Mouse (Mus musculus): ENCODE measurements around the gene Hspbp1.

Hspbp1 gene

DNA sequence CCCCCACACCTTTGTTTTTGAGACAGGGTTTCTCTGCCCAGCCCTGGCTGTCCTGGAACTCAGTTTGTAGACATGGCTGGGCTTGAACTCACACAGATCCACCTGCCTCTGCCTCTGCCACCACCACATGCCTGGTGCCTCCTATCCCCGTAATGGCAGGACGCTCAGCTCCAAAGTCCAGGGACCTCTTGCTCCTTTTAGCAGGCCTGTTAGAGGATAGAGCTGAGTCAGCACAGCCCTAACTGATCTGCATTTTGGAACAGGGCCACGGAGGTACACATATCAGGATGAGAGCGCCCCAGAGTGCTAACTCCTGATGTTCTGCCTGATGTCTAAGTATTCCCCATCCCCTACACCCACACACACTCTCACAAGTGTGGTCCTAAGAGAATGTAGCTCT, 53.8 kb downstream of the Hspbp1 start, which contains the start of gene Tmem86b:
Tmem86b (minus strand) TSS at position 392 of the 400 bp plus-strand sequence.
- DNase-seq (ENCODE audit: low spot score): no peak

DNA sequence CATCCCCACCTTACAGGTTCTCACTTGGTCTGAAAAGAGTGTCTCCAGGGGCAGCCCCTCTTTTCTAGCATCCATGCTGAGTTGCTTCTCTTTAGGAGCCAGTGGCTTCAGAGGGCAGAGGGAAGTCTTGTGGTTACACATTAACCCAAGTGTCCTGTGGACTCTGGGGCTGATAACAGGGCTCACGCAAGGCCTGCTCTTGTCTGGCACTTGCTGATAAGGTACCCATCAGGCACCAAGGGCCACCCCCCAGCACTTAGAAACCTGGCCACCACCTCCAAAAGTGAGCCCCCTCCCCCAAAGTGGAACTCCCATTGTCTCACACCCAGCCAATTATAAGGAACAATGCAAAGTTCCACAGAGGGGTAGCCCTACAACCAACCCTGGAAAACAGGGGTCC, 54.7 kb downstream of the Hspbp1 start:
- DNase-seq (ENCODE audit: low spot score): no peak

DNA sequence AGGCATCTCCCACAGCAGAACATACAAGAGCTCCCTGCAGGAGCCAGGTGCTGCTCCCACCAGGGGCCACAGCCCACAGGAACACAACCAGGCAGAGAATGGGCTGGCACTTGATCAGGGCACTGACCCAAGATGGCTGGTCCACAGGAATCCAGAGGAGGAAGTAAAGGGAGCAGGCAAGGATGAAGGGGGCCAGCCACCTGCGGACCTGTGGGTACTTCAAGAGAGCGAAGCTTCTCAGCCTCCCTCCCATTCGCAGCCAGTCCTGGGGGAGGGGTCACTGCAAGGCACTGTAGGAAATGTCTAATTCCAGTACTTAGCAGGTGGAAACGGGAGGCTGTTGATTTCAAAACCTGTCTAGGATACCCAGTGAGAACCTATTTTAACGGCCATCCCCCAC, 55.3 kb downstream of the Hspbp1 start:
- no peak for DNase-seq (ENCODE audit: low spot score)

DNA sequence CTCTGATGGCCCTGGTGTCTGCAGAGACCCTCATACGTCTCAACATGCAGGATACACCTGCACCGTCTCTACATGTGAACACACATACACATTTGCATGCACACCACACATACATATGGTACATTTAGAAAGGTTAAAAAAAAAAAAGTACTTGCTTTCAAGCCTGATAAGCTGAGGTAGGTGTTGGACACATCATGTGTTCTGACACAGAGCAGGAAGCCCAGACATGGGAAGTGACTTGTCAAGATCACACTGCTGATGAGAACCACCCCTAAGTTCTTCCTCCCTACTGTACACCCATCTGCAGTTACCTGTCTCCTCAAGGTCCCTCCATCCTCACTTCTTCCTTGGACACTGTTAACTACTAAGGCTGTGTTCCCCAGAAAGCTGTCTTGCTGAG, 58.9 kb downstream of the Hspbp1 start:
- DNase-seq (ENCODE audit: low spot score): no peak

DNA sequence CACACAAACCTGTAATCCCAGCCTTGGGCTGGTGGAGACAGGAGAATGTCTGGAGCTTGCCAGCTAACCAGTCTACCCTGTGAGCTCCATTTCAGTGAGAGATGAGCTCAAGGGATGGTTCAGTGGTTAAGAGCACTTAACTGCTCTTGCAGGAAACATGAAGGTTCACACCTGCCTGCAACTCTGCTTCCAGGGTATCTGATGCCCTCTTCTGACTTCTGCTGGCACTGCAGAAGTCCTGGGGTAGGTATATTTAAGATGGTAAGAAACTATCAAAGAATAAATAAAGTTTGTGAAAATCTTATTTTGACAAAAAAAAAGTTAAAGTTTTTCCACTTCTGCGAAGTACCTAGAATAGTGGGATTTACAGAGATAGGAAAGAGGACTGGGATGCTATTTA, 60.5 kb downstream of the Hspbp1 start:
- DNase-seq (ENCODE audit: low spot score): no peak

DNA sequence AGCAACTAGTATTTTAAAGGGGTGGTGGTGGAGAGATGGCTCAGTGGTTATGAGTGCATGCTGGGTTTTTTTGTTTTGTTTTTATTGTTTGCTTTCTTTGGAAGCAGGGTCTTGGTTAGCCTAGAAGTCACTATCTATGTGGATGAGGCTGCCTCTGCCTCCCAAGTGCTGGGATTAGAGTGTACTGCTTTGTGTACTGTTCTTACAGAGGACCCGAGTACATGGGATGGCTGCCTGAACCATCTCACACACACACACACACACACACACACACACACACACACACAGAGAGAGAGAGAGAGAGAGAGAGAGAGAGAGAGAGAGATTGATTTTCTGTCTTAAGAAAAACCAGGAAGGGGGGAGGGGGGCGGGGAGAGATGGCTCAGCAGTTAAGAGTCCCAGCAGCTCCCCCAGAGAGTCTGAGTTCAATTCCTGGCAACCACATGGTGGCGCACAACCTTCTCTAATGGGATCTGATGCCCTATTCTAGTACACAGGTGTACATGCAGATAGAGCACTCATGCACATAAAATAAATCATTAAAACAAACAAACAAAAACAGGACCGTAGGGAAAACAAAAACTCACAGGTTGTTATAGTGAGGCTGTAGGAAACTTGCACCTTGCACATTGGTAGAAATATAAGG, 61.2 kb downstream of the Hspbp1 start:
- no peak for DNase-seq (ENCODE audit: low spot score)

DNA sequence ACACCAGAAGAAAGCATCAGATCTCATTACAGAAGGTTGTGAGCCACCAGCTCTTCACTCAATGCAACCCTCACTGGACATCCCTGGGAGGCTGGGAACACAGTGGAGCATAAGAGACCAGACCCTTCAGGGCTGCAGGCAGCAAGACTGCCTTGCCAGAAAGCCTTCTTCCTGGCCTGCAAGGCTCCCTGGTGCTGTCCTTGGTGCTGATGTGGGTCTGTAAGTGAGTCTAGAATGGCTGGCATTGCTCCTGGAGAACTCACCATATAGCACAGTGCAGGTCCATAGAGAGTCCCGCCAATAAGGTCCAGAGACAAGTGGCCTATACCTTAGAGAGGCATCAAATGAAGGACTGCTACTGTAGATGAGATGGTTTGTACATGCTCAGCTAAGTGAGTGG, 64.9 kb downstream of the Hspbp1 start:
- DNase-seq (ENCODE audit: low spot score): no peak

DNA sequence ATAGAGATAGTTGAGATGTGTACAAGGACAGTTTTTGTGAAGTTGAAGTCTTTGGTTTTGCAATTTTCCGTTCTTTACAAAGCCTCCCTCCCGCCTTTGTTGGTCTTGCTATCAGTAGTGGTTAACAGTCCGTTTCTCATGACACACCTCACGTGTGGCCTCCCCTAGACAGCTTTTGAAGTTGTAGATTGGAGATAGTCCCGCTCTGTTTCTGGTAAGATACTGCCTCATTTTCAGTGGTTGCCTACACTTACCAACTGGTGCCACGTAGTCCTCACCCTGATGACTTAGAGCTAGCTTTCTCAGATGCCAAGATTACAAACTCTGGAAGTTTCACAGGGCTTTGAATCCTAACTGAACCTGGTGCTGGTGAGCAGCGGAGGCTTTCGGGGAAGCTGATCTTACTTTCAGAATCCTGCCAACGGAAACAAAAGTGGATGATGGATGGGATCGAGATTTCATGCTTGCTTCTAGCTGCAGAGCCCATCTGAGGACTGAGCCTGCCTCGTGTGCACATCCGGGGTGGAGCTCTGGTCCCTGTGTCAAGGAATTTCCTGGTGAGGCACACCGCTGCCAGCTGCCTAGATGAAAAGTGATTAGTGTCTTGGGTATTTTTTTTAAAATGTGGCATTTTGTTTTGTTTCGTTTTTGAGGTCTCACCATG, 71.0 kb downstream of the Hspbp1 start:
- DNase-seq (ENCODE audit: low spot score): no peak

DNA sequence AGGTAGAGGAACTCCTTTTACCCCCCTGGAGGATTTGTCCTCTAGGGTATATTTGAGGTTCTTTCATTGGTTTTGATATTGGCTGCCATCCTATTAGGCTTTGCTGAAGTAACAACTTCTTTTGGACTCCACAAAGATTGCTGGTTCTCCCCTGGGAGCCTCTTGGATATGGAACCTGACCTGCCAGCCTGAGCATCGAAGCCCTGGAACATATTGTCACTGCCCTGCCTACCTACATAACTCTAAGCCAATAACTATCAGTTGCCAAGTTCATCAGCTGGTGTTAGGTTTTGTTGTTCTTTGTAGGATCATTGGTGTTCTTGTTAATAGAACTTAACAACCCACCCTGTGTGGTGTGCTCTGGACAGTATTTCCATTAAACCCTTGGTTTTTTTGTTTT, 71.9 kb downstream of the Hspbp1 start:
- no peak for DNase-seq (ENCODE audit: low spot score)

DNA sequence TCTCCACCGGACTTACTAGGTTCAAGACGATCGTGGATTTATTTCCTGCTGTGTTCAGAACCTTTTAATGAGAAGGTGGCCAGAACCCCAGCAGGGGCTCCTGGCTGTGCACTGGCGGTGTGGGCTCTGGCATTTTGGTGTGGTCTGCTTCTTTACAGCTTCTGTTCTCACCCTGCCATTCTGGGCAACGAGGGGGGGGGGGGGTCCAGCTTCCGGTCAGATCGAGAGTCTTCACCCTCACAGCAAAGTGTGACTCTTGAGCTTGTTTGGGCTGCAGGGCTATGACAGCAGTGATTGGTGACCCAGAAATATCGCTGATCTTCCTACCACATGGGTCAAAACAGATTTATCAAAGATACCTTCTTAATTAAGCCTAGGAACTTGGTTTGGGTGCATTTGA, 72.5 kb downstream of the Hspbp1 start:
- DNase-seq (ENCODE audit: low spot score): no peak

DNA sequence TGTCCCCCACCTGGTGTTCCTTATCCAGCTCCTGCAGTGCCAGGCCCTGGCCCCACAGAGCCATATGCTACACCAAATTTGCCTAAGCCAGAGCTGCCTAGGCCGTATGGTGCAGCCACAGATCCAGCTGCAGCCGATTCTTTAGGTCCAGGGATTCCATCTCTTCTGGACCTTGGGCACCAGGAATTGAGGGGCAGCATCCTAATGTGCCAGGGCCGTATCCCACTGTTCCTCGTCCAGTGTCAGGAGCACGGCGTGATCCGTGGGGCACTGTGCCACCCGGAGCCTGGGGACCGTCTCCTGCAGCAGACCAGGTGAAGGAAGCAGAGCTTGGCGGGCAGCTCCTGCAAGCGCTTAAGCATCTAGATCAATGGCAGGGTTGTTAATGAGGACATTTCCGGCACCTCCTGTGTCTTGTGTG, 72.9 kb downstream of the Hspbp1 start:
- no peak for DNase-seq (ENCODE audit: low spot score)

DNA sequence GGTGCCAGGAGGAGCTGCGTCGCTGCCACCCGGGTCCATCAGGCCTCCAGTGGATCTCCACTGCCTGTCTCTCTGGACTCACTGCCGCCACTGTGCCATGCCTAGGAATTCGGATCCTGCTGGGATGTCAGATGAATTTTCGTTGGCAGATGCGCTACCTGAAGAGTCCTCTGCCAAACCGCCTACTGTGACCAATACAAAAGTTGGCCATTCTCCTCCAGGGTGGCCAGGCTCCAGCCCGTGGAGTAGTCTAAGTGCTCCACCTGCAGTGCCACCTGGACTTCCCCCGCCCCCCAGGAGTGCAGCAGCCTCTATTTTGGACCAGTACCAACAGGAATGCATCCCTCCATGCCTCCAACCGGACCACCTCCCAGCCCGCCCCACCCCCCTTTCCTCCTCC, 73.4 kb downstream of the Hspbp1 start:
- no peak for DNase-seq (ENCODE audit: low spot score)
